Mouse (Mus musculus) liver, adult 2 months (tissue): ENCODE measurements around the gene Tbx2.

Experiments used
- CTCF ChIP-seq: fragments of 200-500 bp; IDR thresholded peaks from 2 replicates; pipeline ENCODE4 v1.5.1; 2011; ENCODE audit warnings: low read depth, low read length, control low read depth
- POLR2A ChIP-seq: fragments of 200-500 bp; IDR thresholded peaks from 2 replicates; pipeline ENCODE4 v1.6.1; 2011; ENCODE audit warnings: low read length, control low read depth; ENCODE audit not compliant: insufficient read depth; ENCODE audit errors: extremely low read depth

DNA sequence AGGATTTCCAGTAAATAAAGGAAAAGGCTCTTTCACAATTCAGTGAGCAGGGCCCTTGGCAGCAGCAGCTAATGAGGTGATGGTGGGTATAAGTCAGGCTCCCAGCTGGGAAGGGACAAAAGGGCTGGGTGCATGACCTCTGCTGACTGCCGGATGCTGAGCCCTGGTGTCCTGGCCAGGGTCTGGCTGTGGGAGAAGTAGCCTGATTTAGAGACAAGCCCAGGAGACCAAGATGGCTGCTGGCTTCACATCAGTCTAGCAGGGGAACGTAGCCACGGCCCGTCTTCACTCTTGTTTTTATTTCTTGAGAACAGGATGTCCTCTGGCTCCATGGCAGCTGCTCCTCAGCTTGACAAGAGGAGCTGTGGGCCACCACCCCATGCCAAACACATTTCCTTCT, 14.2 kb downstream of the Tbx2 start:
- TF ChIP-seq CTCF = no peak
- no peak for TF ChIP-seq POLR2A
